Mouse (Mus musculus) heart, embryonic 14.5 days (tissue): ENCODE measurements around the gene Stard13. TPM values are rescaled to one million over a fixed set of nuclear protein-coding genes. Genes with fewer than 3 reads are reported as not detected.

ENCODE experiments used
- ATAC-seq: fragments of 200-750 bp; cut with Nextera tagmentation; 2 replicates; pipeline ENCODE4 v1.8.0; 2017; ENCODE audit warnings: low read depth, moderate TSS enrichment; ENCODE audit not compliant: insufficient number of reproducible peaks, insufficient read depth, low FRiP score
- H3K27ac ChIP-seq, 2 experiments: fragments of 200-500 bp in 1 of 2; fragments of 300-500 bp in 1 of 2; sonication (generic) in 1 of 2; replicated peaks in 1 of 2; 2 replicates each; pipeline ENCODE4 v1.5.1; 2012 to 2014; ENCODE audit warnings: low read depth in 2 of 2, low read length in 2 of 2, control low read depth in 1 of 2, mild to moderate bottlenecking in 1 of 2, mixed read lengths in 1 of 2; ENCODE audit not compliant: control insufficient read depth in 1 of 2, insufficient read depth in 1 of 2
- H3K27me3 ChIP-seq: fragments of 300-500 bp; sonication (generic); 2 replicates; pipeline ENCODE4 v1.6.1; 2014; ENCODE audit warnings: mild to moderate bottlenecking, low read length, control low read depth; ENCODE audit not compliant: control insufficient read depth, insufficient read depth
- H3K36me3 ChIP-seq: fragments of 300-500 bp; sonication (generic); 2 replicates; pipeline ENCODE4 v1.6.1; 2014; ENCODE audit warnings: mild to moderate bottlenecking, control low read depth, low read length, mixed read lengths; ENCODE audit not compliant: control insufficient read depth, insufficient read depth
- H3K4me1 ChIP-seq, 2 experiments: fragments of 200-500 bp in 1 of 2; fragments of 300-500 bp in 1 of 2; sonication (generic) in 1 of 2; 2 replicates each; pipeline ENCODE4 v1.6.1; 2012 to 2014; ENCODE audit warnings: low read length in 2 of 2, control low read depth in 1 of 2, mixed read lengths in 1 of 2; ENCODE audit not compliant: control insufficient read depth in 2 of 2, insufficient read depth in 2 of 2
- H3K4me2 ChIP-seq: fragments of 300-500 bp; sonication (generic); 2 replicates; pipeline ENCODE4 v1.6.1; 2014; ENCODE audit warnings: mild to moderate bottlenecking, low read length
- H3K4me3 ChIP-seq, 2 experiments: fragments of 200-500 bp in 1 of 2; fragments of 300-500 bp in 1 of 2; sonication (generic) in 1 of 2; 2 replicates each; pipeline ENCODE4 v1.5.1; 2012 to 2014; ENCODE audit warnings: low read length in 2 of 2, mild to moderate bottlenecking in 2 of 2, control low read depth in 1 of 2, low read depth in 1 of 2, moderate library complexity in 1 of 2; ENCODE audit not compliant: control insufficient read depth in 1 of 2, insufficient read depth in 1 of 2
- H3K9ac ChIP-seq: fragments of 300-500 bp; sonication (generic); 2 replicates; pipeline ENCODE4 v1.6.1; 2014; ENCODE audit warnings: mild to moderate bottlenecking, low read length
- H3K9me3 ChIP-seq: fragments of 300-500 bp; sonication (generic); 2 replicates; pipeline ENCODE4 v1.6.1; 2016; ENCODE audit warnings: low read length, control low read depth; ENCODE audit not compliant: control insufficient read depth
- WGBS: fragments of 180-500 bp; shearing (Covaris S2); extraction: QIAGEN DNeasy Blood & Tissue Kit; methylation state at CpG from one replicate; pipeline ENCODE4 v1.1.7; 2014; 5-methylcytosine and 5-hydroxymethylcytosine counted together
- polyA plus RNA-seq: library from polyadenylated mRNA; unstranded; fragments of >200 nt; fragmentation: Nextera tagmentation; extraction: Ambion mirVana; gene quantifications from 2 replicates; pipeline ENCODE4 v1.2.1, GENCODE M21; 2014

The Stard13 gene
- polyA plus RNA-seq, 1 experiment from 2014 or later, result 3.4 TPM

DNA sequence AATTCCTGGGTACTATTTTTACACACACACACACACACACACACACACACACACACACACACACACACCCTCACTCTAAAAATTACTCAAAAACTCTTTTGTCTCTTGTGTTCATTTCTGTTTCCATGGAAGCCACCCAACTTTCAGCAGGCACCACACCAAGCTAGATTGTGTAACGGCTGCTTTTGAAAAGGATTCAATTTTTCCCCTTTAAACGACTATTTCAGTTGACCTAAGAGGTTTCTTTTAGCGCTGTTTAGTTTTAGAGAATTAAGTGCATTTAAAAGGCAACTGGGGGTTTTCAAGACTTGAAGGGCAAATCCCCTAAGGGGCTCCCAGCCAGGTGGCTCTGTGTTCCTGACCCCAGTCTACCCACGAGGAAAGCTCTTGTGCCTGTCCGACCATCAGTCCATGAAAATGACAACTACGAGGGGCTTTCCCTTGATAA, 123.2 kb downstream of the Stard13 start:
- 55% methylated on average over 6 of the region's 6 CpGs for WGBS
- Histone ChIP-seq H3K36me3 (no peaks in the 10 kb centered on the region), H3K27me3 (no peaks in the 10 kb centered on the region), H3K9ac (no peak overlapping the region), H3K9me3 (no peaks in the 10 kb centered on the region), H3K4me2 (no peak overlapping the region), H3K27ac (no peak overlapping the region), H3K4me1 (peaks cover 0 to 6% of the 10 kb centered on the region in 2 experiments; a peak in 2 of 4 replicates), H3K4me3 (no peak overlapping the region)
- ATAC-seq, result no peak

DNA sequence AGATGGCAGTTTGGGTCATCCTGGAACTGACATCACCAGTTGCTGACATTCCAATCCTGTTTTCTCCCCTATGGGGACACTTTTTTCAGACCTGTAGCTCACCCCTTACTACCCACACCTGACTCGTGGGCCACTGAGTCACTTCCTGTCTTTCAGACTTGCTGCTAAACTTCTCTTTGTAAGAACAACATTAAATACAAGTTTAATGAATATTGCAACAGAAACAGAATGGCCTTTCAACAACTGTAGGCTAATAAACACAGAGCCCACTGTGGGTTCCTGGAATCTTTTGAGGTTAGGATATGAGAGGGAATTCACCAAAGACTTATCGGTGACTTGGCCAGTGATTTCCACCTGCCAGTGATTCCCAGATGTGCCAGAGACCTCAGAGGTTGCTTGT, 123.8 kb downstream of the Stard13 start:
- 63% methylated on average over 2 of the region's 2 CpGs for WGBS
- H3K27ac ChIP-seq, result 0 out of 4 replicates have a peak overlapping the region, but pooled peaks of 1 of the 2 experiments have one; percentile 15

DNA sequence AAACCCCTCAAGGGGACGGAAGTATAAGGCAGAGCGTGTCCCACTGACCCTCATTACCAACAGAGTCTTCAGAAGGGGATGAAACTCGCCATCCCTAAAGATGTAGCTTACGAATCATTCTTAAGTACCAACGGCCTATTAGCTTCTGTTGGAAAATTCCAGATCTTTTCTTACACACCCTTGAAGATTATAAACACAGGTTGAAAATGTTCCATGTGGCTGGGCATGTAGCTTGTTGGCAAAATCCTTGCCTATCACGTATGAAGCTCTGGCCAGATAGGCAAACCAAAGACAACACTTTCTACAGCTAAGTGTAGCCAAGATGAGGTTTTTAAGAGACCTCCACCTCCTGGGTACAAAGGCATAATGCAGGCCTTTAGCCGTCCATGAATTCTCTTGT, 124.7 kb downstream of the Stard13 start:
- H3K27ac ChIP-seq, result peak overlapping the region; percentile 19 to 25; a peak in 2 of 4 replicates
- no peaks in the 10 kb centered on the region for H3K27me3 ChIP-seq
- peak overlapping the region; percentile 34 for H3K4me2 ChIP-seq
- no peak overlapping the region for H3K9ac ChIP-seq
- H3K4me1 ChIP-seq, result peaks cover 6 to 10% of the 10 kb centered on the region in 2 experiments
- no peak overlapping the region for H3K4me3 ChIP-seq
- 68% methylated on average over 7 of the region's 7 CpGs for WGBS
- no peaks in the 10 kb centered on the region for H3K36me3 ChIP-seq
- no peak for ATAC-seq
- H3K9me3 ChIP-seq, result no peaks in the 10 kb centered on the region

More for the DNA sequence above, 123.8 kb downstream of the Stard13 start:
- no peak overlapping the region for H3K9ac ChIP-seq
- no peak overlapping the region for H3K4me3 ChIP-seq
- H3K27me3 ChIP-seq, result no peaks in the 10 kb centered on the region
- H3K4me1 ChIP-seq, result peaks cover 2 to 6% of the 10 kb centered on the region in 2 experiments; a peak in 3 of 4 replicates
- no peak overlapping the region for H3K4me2 ChIP-seq
- H3K36me3 ChIP-seq, result no peaks in the 10 kb centered on the region
- ATAC-seq, result no peak
- H3K9me3 ChIP-seq, result no peaks in the 10 kb centered on the region

DNA sequence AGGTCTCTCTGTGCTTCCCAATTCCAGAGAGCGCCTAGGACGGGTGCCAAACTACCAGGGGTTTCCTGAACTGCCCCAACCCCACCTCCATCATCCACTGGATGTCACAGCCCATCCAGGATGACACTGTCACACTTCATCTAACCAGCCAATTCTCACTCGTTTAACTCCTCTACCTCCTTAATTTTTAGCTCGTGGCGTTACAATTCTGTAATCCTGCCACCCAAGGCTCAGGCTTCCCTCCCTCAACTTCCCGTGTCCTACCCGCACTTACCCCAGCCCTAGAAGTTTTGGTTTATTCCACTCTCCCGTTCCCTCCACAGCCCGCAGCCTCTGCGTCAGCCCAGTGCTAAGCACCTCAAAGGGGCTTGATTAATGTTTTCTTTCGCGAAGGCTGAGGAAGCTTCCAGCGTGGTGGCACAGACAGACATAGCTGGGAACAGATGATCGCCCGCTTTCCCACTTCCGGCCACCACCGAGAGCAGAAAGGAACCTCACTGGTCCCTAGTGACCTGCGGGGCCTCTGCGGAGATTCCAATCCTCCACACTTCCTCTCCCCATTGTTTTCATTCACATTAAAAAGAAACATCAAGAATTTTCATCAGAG, 125.2 kb downstream of the Stard13 start:
- no peak overlapping the region for H3K9ac ChIP-seq

DNA sequence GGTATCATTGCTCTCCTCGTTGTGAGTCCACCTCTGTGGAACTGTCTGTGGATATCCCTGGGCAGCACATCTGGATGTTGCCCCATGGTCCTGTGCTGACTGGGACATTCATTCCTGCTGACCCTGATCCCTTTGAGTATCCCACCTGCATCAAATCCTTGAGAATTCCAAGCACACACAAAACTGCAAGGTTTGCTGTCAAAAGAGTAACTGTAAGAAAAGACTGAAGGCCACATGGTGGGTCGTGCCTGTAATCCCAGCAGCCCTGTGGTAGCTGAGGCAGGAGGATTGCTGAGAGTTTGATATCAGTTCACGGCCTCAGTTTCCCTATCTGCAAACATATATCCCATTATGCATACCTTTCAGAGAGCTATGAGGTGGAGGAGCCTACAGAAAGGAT, 126.8 kb downstream of the Stard13 start:
- 77% methylated on average over 3 of the region's 3 CpGs for WGBS

More for the DNA sequence above, 125.2 kb downstream of the Stard13 start:
- H3K4me3 ChIP-seq, result 0 out of 4 replicates have a peak overlapping the region, but pooled peaks of 1 of the 2 experiments have one; percentile 10
- H3K27me3 ChIP-seq, result no peaks in the 10 kb centered on the region
- peak overlapping the region; percentile 19 to 43; a peak in 3 of 4 replicates for H3K27ac ChIP-seq
- peaks cover 6 to 10% of the 10 kb centered on the region in 2 experiments for H3K4me1 ChIP-seq
- H3K4me2 ChIP-seq, result peak overlapping the region; percentile 34
- H3K9me3 ChIP-seq, result no peaks in the 10 kb centered on the region
- WGBS, result 49% methylated on average over 19 of the region's 19 CpGs
- no peaks in the 10 kb centered on the region for H3K36me3 ChIP-seq
- no peak for ATAC-seq

DNA sequence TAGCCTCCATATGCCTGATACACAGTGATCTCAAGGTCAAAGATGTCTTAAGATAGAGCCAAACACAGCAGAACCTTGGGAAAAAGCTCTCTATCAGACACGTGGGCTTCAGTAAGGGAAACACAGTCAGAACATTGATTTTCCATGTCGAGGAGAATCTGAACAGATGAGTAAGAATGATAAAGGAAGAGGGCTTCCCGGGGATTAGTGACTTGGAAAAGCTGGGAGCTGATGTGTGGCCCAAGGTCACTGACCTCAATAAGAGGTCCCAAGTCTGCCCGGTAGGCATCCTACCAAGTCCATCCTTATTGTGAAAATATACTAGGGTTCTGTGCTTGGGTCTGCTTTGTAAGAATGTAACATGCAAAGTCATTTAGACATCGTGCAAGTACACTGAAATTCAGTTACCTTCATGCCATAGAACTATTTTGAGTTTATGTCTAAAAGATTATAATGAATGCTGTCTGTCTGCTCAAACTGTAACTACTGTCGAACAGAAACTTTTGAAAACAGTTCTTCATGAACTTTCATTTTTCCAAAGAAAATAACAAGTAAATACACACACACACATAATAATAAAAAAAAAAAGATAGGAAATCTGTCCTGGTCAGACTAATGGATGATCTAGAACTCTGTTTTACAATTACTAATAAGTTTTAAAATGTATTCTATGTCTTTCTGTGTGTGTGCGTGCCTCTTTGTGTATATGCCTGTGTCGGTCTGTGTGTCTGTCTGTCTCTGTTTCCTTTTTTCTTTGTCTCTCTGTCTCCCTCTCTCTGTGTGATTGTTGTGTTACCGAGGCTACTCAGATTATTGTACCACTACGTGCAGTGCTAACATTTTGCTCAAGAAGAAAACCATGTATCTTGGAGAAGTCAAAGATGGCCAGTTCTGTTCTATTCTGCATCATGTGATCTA, 128.3 kb downstream of the Stard13 start:
- Histone ChIP-seq H3K9me3 (0 out of 2 replicates have a peak, but pooled peaks cover 3% of the 10 kb centered on the region), H3K36me3 (no peaks in the 10 kb centered on the region), H3K4me2 (no peak overlapping the region), H3K4me1 (peaks cover 6 to 10% of the 10 kb centered on the region in 2 experiments), H3K4me3 (no peak overlapping the region), H3K27me3 (no peaks in the 10 kb centered on the region), H3K27ac (no peak overlapping the region), H3K9ac (no peak overlapping the region)
- no peak for ATAC-seq
- 77% methylated on average over 10 of the region's 10 CpGs for WGBS

More for the DNA sequence above, 126.8 kb downstream of the Stard13 start:
- H3K27ac ChIP-seq, result no peak overlapping the region
- H3K9ac ChIP-seq, result no peak overlapping the region
- H3K4me2 ChIP-seq, result no peak overlapping the region
- H3K27me3 ChIP-seq, result no peaks in the 10 kb centered on the region
- ATAC-seq, result no peak
- H3K4me1 ChIP-seq, result peaks cover 6 to 10% of the 10 kb centered on the region in 2 experiments
- no peak overlapping the region for H3K4me3 ChIP-seq
- no peaks in the 10 kb centered on the region for H3K36me3 ChIP-seq
- H3K9me3 ChIP-seq, result 0 out of 2 replicates have a peak, but pooled peaks cover 3% of the 10 kb centered on the region

DNA sequence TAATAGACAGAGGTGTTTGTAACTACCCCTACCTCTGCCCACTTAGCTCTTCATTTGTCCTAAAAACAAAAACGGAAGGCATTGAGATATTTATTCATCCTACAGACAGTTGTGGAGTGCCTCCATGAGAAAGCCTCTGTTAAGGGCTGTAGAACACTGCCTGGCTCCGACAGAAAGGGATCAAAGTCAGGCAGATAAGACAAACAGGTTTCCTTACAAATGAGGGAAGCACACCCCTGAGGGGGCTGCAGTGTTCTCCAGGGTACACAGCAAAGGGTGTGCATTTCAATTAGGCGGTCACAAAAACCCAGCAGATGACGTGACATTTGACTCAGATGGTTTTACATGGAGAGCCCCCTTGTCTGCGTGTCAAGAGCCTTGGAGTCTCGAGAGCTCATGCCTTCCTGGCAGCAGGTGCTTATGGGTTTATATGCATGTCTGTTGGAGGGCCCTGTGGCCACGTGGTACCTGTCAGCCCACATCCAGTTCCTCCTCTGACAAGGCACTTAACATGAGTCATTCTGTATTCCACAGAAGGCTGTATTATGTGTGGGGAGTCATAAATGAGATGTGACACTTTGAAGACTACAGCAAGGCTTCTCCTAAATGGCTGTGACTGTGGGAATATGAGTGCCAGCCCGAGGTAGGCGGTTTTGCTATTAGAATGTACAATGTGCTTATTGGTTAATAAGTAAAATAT, 129.1 kb downstream of the Stard13 start:
- no peak overlapping the region for H3K4me3 ChIP-seq

More for the DNA sequence above, 129.1 kb downstream of the Stard13 start:
- no peak overlapping the region for H3K4me2 ChIP-seq
- H3K27ac ChIP-seq, result no peak overlapping the region
- no peak for ATAC-seq
- H3K9ac ChIP-seq, result 0 out of 2 replicates have a peak overlapping the region, but pooled peaks have one; percentile 2
- 0 out of 2 replicates have a peak, but pooled peaks cover 3% of the 10 kb centered on the region for H3K9me3 ChIP-seq
- 42% methylated on average over 9 of the region's 9 CpGs for WGBS
- peaks cover 6 to 10% of the 10 kb centered on the region in 2 experiments for H3K4me1 ChIP-seq
- H3K27me3 ChIP-seq, result no peaks in the 10 kb centered on the region
- H3K36me3 ChIP-seq, result no peaks in the 10 kb centered on the region
